Mouse (Mus musculus) midbrain, postnatal 0 days (tissue): ENCODE measurements around the gene Abi2. TPM values are rescaled to one million over a fixed set of nuclear protein-coding genes. Genes with fewer than 3 reads are reported as not detected.

Experiments used
- ATAC-seq: fragments of 200-750 bp; cut with Nextera tagmentation; 2 replicates; pipeline ENCODE4 v1.8.0; 2017; ENCODE audit warnings: moderate number of reproducible peaks, mild to moderate bottlenecking, moderate TSS enrichment, moderate library complexity; ENCODE audit not compliant: low FRiP score
- DNase-seq: peaks from one replicate; pipeline ENCODE4 v3.0.0-alpha.2; 2015; ENCODE audit warnings: low spot score
- H3K27ac ChIP-seq: fragments of 300-500 bp; sonication (generic); 2 replicates; pipeline ENCODE4 v1.5.1; 2014; ENCODE audit warnings: low read depth, mild to moderate bottlenecking, low read length, mixed read lengths
- H3K27me3 ChIP-seq: fragments of 300-500 bp; sonication (generic); 2 replicates; pipeline ENCODE4 v1.6.1; 2014; ENCODE audit warnings: low read length, control low read depth, mixed read lengths; ENCODE audit not compliant: insufficient read depth
- H3K36me3 ChIP-seq: fragments of 300-500 bp; sonication (generic); 2 replicates; pipeline ENCODE4 v1.6.1; 2014; ENCODE audit warnings: low read length, control low read depth, mixed read lengths; ENCODE audit not compliant: insufficient read depth
- H3K4me1 ChIP-seq: fragments of 300-500 bp; sonication (generic); 2 replicates; pipeline ENCODE4 v1.6.1; 2014; ENCODE audit warnings: mild to moderate bottlenecking, control low read depth, antibody characterized with exemption, low read length, mixed read lengths; ENCODE audit not compliant: insufficient read depth
- H3K4me2 ChIP-seq: fragments of 300-500 bp; sonication (generic); 2 replicates; pipeline ENCODE4 v1.6.1; 2014; ENCODE audit warnings: low read depth, mild to moderate bottlenecking, low read length, mixed read lengths; ENCODE audit not compliant: poor library complexity, severe bottlenecking
- H3K4me3 ChIP-seq: fragments of 300-500 bp; sonication (generic); 2 replicates; pipeline ENCODE4 v1.5.1; 2014; ENCODE audit warnings: low read depth, mild to moderate bottlenecking, low read length, moderate library complexity
- H3K9ac ChIP-seq: fragments of 300-500 bp; sonication (generic); replicated peaks from 2 replicates; pipeline ENCODE4 v1.6.1; 2014; ENCODE audit warnings: mild to moderate bottlenecking, low read length, moderate library complexity, mixed read lengths; ENCODE audit not compliant: poor library complexity, severe bottlenecking
- H3K9me3 ChIP-seq: fragments of 300-500 bp; sonication (generic); 2 replicates; pipeline ENCODE4 v1.6.1; 2016; ENCODE audit warnings: low read length, control low read depth
- CTCF ChIP-seq: IDR thresholded peaks from 2 replicates; pipeline ENCODE4 v1.5.1; 2016; ENCODE audit warnings: antibody characterized with exemption, mild to moderate bottlenecking
- WGBS: fragments of 180-500 bp; shearing (Covaris S2); extraction: QIAGEN DNeasy Blood & Tissue Kit; methylation state at CpG from one replicate; pipeline ENCODE4 v1.1.7; 2014; 5-methylcytosine and 5-hydroxymethylcytosine counted together
- polyA plus RNA-seq: library from polyadenylated mRNA; unstranded; fragments of >200 nt; fragmentation: Nextera tagmentation; extraction: Ambion mirVana; gene quantifications from 2 replicates; pipeline ENCODE4 v1.2.1, GENCODE M21; 2015
- total RNA-seq: library from RNA; depleted of rRNA; stranded (reverse); fragments of >200 nt; gene quantifications from 2 replicates; pipeline ENCODE4 v1.2.3, GENCODE M21; 2014; rRNA removed

The Abi2 gene
- total and polyA plus RNA-seq, 2 experiments from 2014 or later = 98.2 to 269 TPM

GRCm38 (mm10) chr1:60530636-60531035 lies 121.2 kb downstream of the Abi2 start:
- Histone ChIP-seq H3K36me3 (peaks cover 1% of the 10 kb centered on the region), H3K9ac (no peak overlapping the region), H3K4me2 (no peak overlapping the region), H3K27me3 (no peaks in the 10 kb centered on the region), H3K4me1 (no peaks in the 10 kb centered on the region), H3K9me3 (no peaks in the 10 kb centered on the region), H3K27ac (no peak overlapping the region), H3K4me3 (no peak overlapping the region)
- no peak for ATAC-seq
- TF ChIP-seq CTCF = no peak
- WGBS = 86% methylated on average over 2 of the region's 2 CpGs
- DNase-seq = no peak

Other genes with a start within 250 kb of the Abi2 start
- 23.0 and 34.6 TPM in 2 replicates for gene Nbeal1, start 229.0 kb upstream of the Abi2 start, total RNA-seq
- 4.4 and 5.2 TPM in 2 replicates for gene Nbeal1, start 229.0 kb upstream of the Abi2 start, polyA plus RNA-seq
- gene Cyp20a1, start 66.3 kb upstream of the Abi2 start, total RNA-seq = 11.6 and 14.9 TPM in 2 replicates
- 11.2 and 12.7 TPM in 2 replicates for gene Cyp20a1, start 66.3 kb upstream of the Abi2 start, polyA plus RNA-seq
- gene Raph1, start 157.5 kb downstream of the Abi2 start, total RNA-seq = 40.3 and 48.0 TPM in 2 replicates
- gene Raph1, start 157.5 kb downstream of the Abi2 start, polyA plus RNA-seq = 12.9 and 15.6 TPM in 2 replicates